Mouse (Mus musculus) spleen, adult 2 months (tissue): ENCODE data around the gene Spns3.

Experiments used
- CTCF ChIP-seq: fragments of 200-500 bp; IDR thresholded peaks from 2 replicates; pipeline ENCODE4 v1.5.1; 2011; ENCODE audit warnings: mild to moderate bottlenecking, inconsistent platforms; ENCODE audit not compliant: insufficient read depth, insufficient read length, insufficient replicate concordance; ENCODE audit errors: extremely low read depth
- POLR2A ChIP-seq: fragments of 200-500 bp; IDR thresholded peaks from 2 replicates; pipeline ENCODE4 v1.6.1; 2011; ENCODE audit warnings: low read depth, low read length, inconsistent platforms

- no peak for TF ChIP-seq CTCF
- TF ChIP-seq POLR2A: no peak
Observed at GRCm38 (mm10) chr11:72457995-72458496, 92.3 kb downstream of the Spns3 start.
